Mouse (Mus musculus) neural tube, embryonic 13.5 days (tissue): ENCODE results near the gene Rab42. TPM values are rescaled to one million over a fixed set of nuclear protein-coding genes. Genes with fewer than 3 reads are reported as not detected.

ENCODE experiments used
- ATAC-seq: fragments of 200-750 bp; cut with Nextera tagmentation; 2 replicates; pipeline ENCODE4 v1.8.0; 2017; ENCODE audit warnings: low read depth, mild to moderate bottlenecking, moderate TSS enrichment, moderate library complexity
- H3K27ac ChIP-seq: fragments of 300-500 bp; sonication (generic); replicated peaks from 2 replicates; pipeline ENCODE4 v1.5.1; 2015; ENCODE audit warnings: moderate library complexity, mild to moderate bottlenecking, inconsistent platforms
- H3K27me3 ChIP-seq: fragments of 300-500 bp; sonication (generic); 2 replicates; pipeline ENCODE4 v1.6.1; 2015; ENCODE audit warnings: mild to moderate bottlenecking, inconsistent platforms
- H3K36me3 ChIP-seq: fragments of 300-500 bp; sonication (generic); 2 replicates; pipeline ENCODE4 v1.6.1; 2015; ENCODE audit warnings: mild to moderate bottlenecking, inconsistent platforms
- H3K4me1 ChIP-seq: fragments of 300-500 bp; sonication (generic); replicated peaks from 2 replicates; pipeline ENCODE4 v1.6.1; 2015; ENCODE audit warnings: inconsistent platforms
- H3K4me2 ChIP-seq: fragments of 300-500 bp; sonication (generic); 2 replicates; pipeline ENCODE4 v1.6.1; 2015; ENCODE audit warnings: inconsistent platforms, mild to moderate bottlenecking, moderate library complexity
- H3K4me3 ChIP-seq: fragments of 300-500 bp; sonication (generic); 2 replicates; pipeline ENCODE4 v1.5.1; 2015; ENCODE audit warnings: mild to moderate bottlenecking, inconsistent platforms
- H3K9ac ChIP-seq: fragments of 300-500 bp; sonication (generic); 2 replicates; pipeline ENCODE4 v1.6.1; 2015; ENCODE audit warnings: moderate library complexity, mild to moderate bottlenecking, inconsistent platforms
- H3K9me3 ChIP-seq: fragments of 300-500 bp; sonication (generic); 2 replicates; pipeline ENCODE4 v1.6.1; 2016; ENCODE audit warnings: inconsistent platforms
- whole genome bisulfite sequencing: fragments of 180-500 bp; shearing (Covaris S2); methylation state at CpG from one replicate; pipeline ENCODE4 v1.1.7; 2015; 5-methylcytosine and 5-hydroxymethylcytosine counted together
- polyA plus RNA-seq: library from polyadenylated mRNA; unstranded; fragments of >200 nt; fragmentation: Nextera tagmentation; extraction: Ambion mirVana; gene quantifications from 2 replicates; pipeline ENCODE4 v1.2.1, GENCODE M21; 2015

The Rab42 gene
- polyA plus RNA-seq, 1 experiment from 2014 or later = 1.7 TPM

DNA sequence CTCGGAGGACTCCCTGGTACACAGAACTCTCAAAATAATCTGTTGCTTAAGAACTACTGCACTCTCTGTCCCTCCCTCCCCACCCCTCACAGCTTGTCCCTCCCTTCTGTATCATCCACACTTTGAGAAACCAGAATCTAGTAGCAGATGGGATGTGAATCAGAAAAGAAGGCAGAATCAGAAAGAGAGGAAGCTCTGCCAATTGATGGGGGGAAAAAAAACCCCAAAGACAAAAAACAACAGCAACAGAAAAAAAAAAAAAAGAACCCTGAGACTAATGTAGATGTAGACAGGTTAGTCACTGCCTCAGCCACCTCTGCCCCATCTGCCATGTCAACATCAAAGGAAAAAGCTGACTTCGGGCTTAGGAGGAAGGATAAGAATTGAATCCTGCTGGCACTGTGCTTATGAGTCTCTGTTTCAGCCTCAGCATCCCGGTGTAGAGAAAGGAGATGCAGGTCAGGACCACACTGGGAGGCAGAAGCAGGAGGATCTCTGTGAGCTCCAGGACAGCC, 36.3 kb downstream of the Rab42 start:
- H3K4me2 ChIP-seq = no peak overlapping the region
- ATAC-seq = no peak
- H3K9ac ChIP-seq = no peak overlapping the region
- H3K9me3 ChIP-seq = no peaks in the 10 kb centered on the region
- H3K36me3 ChIP-seq = no peaks in the 10 kb centered on the region
- H3K4me3 ChIP-seq = no peak overlapping the region
- no peaks in the 10 kb centered on the region for H3K27me3 ChIP-seq
- no peak overlapping the region for H3K27ac ChIP-seq
- H3K4me1 ChIP-seq = peaks cover 9% of the 10 kb centered on the region
- 76% methylated on average over 3 of the region's 3 CpGs for WGBS

DNA sequence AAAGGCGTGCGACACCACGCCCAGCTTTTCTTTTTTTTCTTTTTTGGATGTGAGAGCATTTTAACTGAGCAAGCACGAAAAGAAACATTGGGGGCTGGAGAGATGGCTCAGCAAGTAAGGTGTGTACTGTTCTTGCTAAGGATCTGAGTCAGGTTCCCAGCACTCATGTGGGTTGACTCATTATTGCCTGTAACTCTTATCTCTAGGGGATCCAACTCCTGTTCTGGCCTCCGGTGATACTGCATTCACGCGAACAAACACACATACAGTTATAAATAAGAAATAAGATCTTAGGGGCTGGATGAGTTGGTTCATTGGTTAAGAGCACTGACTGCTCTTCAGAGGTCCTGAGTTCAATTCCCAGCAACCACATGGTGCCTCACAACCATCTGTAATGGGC, 39.9 kb downstream of the Rab42 start:
- H3K9me3 ChIP-seq = no peaks in the 10 kb centered on the region
- peaks cover 30% of the 10 kb centered on the region for H3K4me1 ChIP-seq
- no peak for ATAC-seq

DNA sequence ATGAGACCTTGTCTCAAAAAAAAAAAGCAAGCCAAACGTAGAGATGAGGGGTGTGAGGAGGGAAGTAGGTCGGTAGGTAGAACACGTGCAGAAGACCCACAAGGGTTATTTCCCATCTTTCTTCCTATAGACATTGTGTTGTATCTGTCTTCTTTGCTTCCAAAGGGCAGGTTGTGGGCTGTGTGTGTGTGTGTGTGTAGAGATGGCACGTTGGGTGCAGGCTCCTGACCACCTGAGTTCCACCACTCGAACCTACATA, 40.9 kb downstream of the Rab42 start:
- Histone ChIP-seq H3K27ac (0 out of 2 replicates have a peak overlapping the region, but pooled peaks have one; percentile 95), H3K9ac (no peak overlapping the region), H3K36me3 (no peaks in the 10 kb centered on the region), H3K9me3 (no peaks in the 10 kb centered on the region), H3K4me1 (peaks cover 30% of the 10 kb centered on the region), H3K27me3 (no peaks in the 10 kb centered on the region), H3K4me3 (no peak overlapping the region), H3K4me2 (peak overlapping the region; percentile 63; the same call in 1 of the 2 replicates)
- ATAC-seq = no peak
- 82% methylated on average over 5 of the region's 5 CpGs for WGBS

More for the DNA sequence above, 39.9 kb downstream of the Rab42 start:
- 93% methylated on average over 7 of the region's 7 CpGs for WGBS
- Histone ChIP-seq H3K9ac (no peak overlapping the region), H3K4me3 (no peak overlapping the region), H3K27me3 (no peaks in the 10 kb centered on the region), H3K4me2 (no peak overlapping the region), H3K36me3 (no peaks in the 10 kb centered on the region), H3K27ac (no peak overlapping the region)

DNA sequence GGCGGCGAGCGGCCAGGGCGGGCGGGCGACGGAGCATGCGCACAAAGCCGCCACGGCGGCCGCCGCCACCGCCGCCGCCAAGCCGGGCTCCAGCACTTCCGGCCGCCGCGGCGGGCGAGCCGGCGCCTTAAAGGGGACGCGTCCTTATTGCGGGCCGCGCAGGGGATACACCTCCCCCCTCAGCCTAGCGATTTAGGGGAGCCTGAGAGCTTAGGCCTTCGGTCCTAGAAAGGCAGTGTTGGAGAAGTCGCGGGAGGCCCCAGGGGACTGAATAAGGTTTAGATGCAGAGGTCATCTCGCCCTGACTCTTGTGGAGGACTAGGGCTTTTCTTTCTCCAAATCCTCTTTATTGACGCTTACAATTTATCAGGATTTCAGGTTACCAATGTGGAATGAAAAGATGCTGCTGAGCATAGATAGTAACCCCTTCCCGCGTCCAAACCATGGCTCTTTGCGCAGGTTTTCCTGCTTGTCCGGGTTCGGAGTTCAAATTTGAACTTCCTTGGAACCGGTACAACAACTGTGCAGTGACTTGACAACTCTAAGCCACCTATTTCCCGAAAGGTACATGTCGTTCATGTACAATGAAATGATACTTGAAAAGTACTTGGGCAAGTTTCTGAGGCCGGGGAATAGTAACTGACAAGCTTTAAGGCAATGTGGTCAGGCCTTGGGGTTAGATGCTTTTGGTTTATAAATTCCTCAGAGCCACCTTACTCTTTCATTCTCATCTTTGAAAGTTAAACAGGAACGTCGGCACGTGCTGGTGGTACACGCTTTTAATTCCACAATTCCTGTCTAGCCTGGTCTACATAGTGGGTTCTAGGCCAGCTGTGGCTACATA, 41.4 kb downstream of the Rab42 start, which contains the start of gene Gmeb1:
Gmeb1 (minus strand) TSS at position 89 of the 844 bp plus-strand sequence.
- Histone ChIP-seq H3K4me3 (peak within 1 kb of the TSS; percentile 85), H3K36me3 (no peaks in the 10 kb centered on the region)

DNA sequence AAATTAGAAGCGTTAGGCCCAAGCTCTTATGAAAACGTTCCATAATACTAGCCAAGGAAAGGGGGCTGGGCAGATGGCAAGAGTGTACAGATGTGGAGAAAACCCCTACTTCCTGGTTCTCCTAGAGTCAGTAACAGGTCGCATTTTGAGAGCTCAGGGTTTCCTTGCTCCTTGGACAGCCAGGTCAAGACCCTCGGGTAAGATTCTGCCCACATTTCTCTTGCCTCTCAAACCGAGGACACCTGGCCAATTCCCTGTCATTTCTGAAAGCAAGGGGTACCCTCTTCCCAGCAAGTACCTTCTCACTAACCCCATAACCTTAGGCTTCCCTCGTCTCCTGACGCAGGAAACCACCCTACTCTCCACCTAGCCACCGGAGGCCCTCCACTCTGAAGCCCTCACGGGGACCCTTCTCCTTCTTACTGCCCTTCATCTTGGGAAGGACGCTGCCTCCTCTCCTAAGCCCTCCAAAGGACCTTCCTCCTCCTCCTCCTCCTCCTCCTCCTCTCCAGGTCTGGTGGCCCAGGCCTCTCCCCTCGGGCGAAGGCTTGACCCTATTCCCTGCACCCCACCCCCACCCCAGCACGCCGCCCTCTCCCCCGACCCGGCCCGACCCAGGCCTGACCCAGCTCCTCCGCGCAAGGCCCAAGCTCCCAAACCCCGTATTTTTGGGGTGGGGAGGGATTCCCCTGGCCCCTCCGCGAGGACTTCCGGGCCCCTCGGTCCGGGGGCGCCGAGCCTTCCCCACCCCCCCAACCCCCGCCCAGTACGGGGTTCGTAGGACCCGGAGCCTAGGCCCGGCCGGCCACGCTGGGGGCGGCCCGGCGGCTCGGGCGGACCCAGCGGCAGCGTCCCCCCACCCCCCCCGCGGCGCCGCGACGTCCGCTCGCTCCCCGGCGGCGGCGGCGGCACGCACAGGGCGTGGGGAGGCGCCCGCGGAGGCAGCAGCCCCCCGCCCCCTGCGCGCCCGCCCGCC, 42.5 kb downstream of the Rab42 start:
- Histone ChIP-seq H3K4me3 (peak overlapping the region; percentile 85), H3K4me2 (peak overlapping the region; percentile 89), H3K36me3 (no peaks in the 10 kb centered on the region), H3K27ac (peak overlapping the region; percentile 95), H3K4me1 (peaks cover 30% of the 10 kb centered on the region), H3K27me3 (no peaks in the 10 kb centered on the region), H3K9me3 (no peaks in the 10 kb centered on the region), H3K9ac (peak overlapping the region; percentile 97)
- 4% methylated on average over 29 of the region's 64 CpGs for WGBS
- peak; percentile 73 for ATAC-seq

More for the DNA sequence above, 41.4 kb downstream of the Rab42 start, which contains the start of gene Gmeb1:
- peak within 1 kb of the TSS; percentile 95 for H3K27ac ChIP-seq
- H3K4me1 ChIP-seq = peaks cover 30% of the 10 kb centered on the region
- WGBS = 20% methylated on average over 36 of the region's 49 CpGs
- no peaks in the 10 kb centered on the region for H3K27me3 ChIP-seq
- peak; percentile 93 for ATAC-seq
- peak within 1 kb of the TSS; percentile 89 for H3K4me2 ChIP-seq
- peak within 1 kb of the TSS; percentile 97 for H3K9ac ChIP-seq
- H3K9me3 ChIP-seq = no peaks in the 10 kb centered on the region

DNA sequence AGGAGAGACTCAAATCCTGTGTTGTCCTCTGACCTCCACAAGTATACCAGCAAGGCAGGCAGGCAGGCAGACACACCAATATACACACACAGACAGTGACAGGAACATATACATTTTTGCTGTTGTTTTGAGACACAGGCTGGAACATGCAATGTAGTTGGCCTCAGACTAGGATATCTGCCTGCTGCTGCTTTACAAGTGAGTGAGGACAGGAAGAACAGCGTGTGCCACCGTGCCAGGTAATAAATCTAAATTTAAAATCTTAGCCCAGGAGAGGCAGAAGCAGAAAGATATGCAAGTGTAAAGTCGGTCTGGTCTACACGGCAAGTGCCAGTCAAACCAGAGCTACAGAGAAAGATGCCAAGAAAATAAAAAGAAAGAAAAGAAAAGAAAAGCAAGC, 43.9 kb downstream of the Rab42 start:
- ATAC-seq = no peak
- H3K27me3 ChIP-seq = no peaks in the 10 kb centered on the region
- WGBS = 90% methylated on average over 4 of the region's 4 CpGs
- H3K4me3 ChIP-seq = no peak overlapping the region
- no peaks in the 10 kb centered on the region for H3K9me3 ChIP-seq
- peak overlapping the region; percentile 26; the same call in 1 of the 2 replicates for H3K9ac ChIP-seq
- no peaks in the 10 kb centered on the region for H3K36me3 ChIP-seq
- H3K4me2 ChIP-seq = peak overlapping the region; percentile 89
- no peak overlapping the region for H3K27ac ChIP-seq
- peaks cover 30% of the 10 kb centered on the region for H3K4me1 ChIP-seq

DNA sequence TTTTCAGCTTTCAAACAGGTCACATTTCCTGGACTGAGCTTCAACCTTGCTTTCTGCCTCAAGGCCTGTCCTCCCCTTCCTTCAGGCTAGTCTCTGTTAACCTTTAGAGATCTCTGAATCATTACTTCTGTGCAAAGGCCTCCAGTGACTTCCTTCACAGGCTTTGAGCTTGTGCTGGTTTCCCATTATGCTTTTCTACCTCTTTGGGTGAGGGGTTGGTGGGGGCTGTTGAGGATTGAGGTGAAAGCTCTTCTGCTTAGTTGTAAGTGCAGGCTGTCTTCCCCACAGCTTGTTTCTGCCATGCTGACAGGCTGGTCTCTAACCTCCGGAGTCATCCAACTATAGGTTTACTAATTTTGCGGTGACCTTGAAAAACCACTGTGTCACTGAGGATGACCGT, 46.8 kb downstream of the Rab42 start:
- H3K9me3 ChIP-seq = no peaks in the 10 kb centered on the region
- WGBS = 96% methylated on average over 3 of the region's 3 CpGs
- H3K27ac ChIP-seq = no peak overlapping the region
- H3K9ac ChIP-seq = no peak overlapping the region
- no peaks in the 10 kb centered on the region for H3K27me3 ChIP-seq
- no peak overlapping the region for H3K4me3 ChIP-seq
- H3K4me1 ChIP-seq = peaks cover 23% of the 10 kb centered on the region
- no peak for ATAC-seq
- peaks cover 7% of the 10 kb centered on the region for H3K36me3 ChIP-seq
- no peak overlapping the region for H3K4me2 ChIP-seq

DNA sequence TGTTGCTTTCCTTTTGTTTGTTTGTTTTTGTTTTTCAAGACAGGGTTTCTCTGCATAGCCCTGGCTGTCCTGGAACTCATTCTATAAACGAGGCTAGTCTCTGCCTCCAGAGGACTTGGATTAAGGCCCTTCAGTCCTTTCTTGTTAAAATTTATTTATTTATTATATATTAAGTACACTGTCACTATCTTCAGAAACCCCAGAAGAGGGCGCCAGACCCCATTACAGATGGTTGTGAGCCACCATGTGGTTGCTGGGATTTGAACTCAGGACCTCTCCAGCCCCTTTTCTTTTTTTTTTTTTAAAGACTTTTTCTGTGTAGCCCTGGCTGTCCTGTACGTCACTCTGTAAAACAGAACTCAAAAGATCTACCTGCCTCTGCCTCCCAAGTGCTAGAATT, 48.2 kb downstream of the Rab42 start:
- Histone ChIP-seq H3K9ac (no peak overlapping the region), H3K4me1 (peaks cover 16% of the 10 kb centered on the region), H3K27ac (no peak overlapping the region), H3K4me2 (no peak overlapping the region), H3K9me3 (no peaks in the 10 kb centered on the region), H3K36me3 (peaks cover 21% of the 10 kb centered on the region), H3K27me3 (no peaks in the 10 kb centered on the region), H3K4me3 (no peak overlapping the region)
- no peak for ATAC-seq
- WGBS = 75% methylated on average over 3 of the region's 3 CpGs

DNA sequence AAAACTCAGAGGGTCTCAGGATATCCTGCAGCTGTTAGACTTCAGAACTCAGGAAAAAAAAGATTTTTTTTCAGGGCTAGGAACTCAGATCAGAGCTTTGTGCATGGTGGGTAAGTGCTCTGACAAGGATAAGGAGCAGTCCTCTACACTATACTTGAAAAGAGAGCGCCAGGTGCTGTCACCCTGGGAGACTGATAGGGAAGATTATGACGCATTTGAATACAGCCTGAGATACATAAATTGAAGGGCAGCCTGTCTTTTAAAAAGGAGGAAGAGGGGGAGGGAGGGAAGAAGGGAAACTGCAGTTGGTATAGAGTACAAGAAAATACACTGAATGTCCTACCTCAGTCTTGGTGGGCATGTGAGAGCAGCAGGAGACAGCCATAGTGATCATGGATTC, 49.6 kb downstream of the Rab42 start:
- WGBS = 79% methylated on average over 2 of the region's 2 CpGs
- Histone ChIP-seq H3K9me3 (no peaks in the 10 kb centered on the region), H3K36me3 (peaks cover 32% of the 10 kb centered on the region), H3K9ac (no peak overlapping the region), H3K27me3 (no peaks in the 10 kb centered on the region), H3K4me3 (no peak overlapping the region), H3K4me2 (no peak overlapping the region), H3K4me1 (0 out of 2 replicates have a peak, but pooled peaks cover 3% of the 10 kb centered on the region), H3K27ac (peak overlapping the region; percentile 33; the same call in 1 of the 2 replicates)
- ATAC-seq = no peak

DNA sequence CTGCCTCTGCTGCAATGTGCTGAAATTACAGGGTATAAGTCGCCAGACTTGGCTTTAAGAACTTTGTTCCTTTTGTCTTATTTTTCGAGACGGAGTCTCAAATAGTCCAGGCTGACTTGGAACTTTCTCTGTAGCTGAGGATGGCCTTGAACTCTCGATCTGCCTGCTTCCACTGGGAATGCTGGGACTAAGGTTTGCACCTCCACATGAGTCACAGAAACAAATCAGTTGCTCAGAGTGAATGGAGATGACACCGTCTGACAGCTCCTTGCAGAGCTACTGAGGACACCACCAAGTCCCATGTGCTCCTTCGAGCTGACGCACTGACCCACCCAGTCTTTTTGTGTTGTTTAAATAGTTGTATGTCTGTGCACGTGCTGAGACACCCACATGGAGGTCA, 50.1 kb downstream of the Rab42 start:
- no peak for ATAC-seq
- H3K27me3 ChIP-seq = no peaks in the 10 kb centered on the region
- H3K9me3 ChIP-seq = no peaks in the 10 kb centered on the region
- H3K4me3 ChIP-seq = no peak overlapping the region
- 89% methylated on average over 8 of the region's 8 CpGs for WGBS
- H3K36me3 ChIP-seq = peaks cover 37% of the 10 kb centered on the region
- H3K9ac ChIP-seq = no peak overlapping the region
- H3K4me2 ChIP-seq = no peak overlapping the region
- H3K27ac ChIP-seq = no peak overlapping the region
- no peaks in the 10 kb centered on the region for H3K4me1 ChIP-seq
